Mouse (Mus musculus) adrenal gland (tissue): Measurements from ENCODE around the gene Chst11.
"Not testable (repeated sequence)": the region's sequence is repeated elsewhere in the genome, so short reads cannot be mapped to it uniquely, and the experiment has no call there.

Source experiments
- intact Hi-C: fragments of 180-260 bp; cut with DNase I; formaldehyde crosslinking; loops from one replicate; pipeline ENCODE4 v1.15.1; 2025

Chst11 gene

GRCm38 (mm10) chr10:83106152-83106746 is 121.0 kb downstream of the Chst11 start:
- intact Hi-C loops: no loop called here

DNA sequence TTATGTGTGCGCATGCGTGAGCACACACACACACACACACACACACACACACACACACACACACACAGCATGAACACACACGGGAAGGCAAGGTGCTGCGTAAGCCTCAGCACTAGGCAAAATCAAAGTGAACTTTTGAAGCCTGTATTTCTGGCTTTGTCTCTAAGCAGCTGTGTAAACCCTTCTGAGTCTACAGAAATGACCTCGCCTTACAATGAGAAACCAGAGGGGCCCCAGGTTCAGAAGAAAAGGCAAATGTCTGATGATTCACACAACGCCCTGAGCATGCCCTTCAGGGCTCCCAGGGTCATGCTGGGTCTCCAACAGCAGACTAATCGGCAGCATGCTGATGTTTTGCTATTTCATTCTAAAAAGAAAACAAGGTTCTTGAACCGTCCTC is 122.1 kb downstream of the Chst11 start:
- intact Hi-C loops: no loop called here

DNA sequence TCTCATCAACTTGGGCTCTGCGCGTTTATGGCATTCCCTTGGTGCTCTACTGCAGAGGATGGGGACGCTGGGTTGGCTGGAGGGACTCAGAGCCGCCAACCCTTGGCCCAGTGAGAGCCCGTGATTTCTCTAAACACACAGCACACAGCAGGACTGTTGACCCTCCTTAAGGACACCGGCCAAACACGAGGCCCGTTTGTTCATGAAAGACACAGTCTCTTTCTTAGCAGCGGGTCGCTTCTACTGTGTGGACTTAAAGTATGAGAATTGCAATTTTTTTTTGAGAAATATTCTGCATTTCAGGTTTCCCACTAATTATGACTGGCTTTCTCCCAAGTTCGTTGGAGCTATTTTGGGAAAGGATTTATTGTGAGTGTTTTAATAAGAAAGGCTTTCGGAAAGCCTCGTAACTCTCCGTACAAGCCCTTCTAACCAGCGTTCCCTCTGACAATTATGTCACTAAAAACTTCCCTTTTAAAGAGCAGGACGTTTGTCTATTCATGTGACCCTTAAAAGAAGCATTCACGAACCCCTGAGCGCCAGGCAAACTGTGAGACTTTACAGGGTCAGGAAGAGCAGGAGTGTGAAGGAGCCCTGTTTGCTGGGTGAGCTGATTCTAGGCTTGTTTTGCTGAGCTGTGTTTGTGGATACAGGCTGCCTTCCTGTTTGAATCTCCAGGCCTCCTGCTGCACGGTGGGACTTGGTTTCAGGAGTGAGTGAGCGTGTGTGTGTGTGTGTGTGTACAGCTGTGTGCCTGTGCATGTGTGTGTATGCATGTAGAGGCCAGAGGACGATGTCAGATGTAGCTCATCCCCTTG is 122.8 kb downstream of the Chst11 start:
- intact Hi-C loops: no loop called here

DNA sequence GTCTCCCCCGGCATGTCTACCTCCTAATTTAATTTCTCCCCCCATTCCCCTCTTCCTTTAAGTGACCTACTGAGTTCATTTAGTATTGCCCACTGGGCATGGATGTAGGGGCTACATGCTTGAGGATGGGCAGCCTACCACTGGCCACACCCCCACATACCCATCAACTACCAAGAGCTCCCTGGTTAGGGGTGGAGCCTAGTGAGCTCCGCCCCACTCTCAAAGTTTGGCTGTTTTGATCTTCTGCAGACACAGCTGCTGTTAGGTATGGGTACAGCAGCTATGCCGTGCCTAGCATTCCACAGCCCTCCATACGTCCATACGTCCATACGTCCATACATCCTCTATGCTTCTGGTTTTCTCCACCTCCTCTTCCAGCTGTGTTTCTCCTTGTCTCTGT is 123.6 kb downstream of the Chst11 start:
- intact Hi-C loops: no loop called here

GRCm38 (mm10) chr10:83111046-83111445 is 125.7 kb downstream of the Chst11 start:
- intact Hi-C loops: no loop called here

GRCm38 (mm10) chr10:83112345-83112744 is 127.0 kb downstream of the Chst11 start:
- intact Hi-C loops: no loop called here

- intact Hi-C loops: no loop called here
These were observed 129.3 kb downstream of the Chst11 start for GRCm38 (mm10) chr10:83114564-83114963.

DNA sequence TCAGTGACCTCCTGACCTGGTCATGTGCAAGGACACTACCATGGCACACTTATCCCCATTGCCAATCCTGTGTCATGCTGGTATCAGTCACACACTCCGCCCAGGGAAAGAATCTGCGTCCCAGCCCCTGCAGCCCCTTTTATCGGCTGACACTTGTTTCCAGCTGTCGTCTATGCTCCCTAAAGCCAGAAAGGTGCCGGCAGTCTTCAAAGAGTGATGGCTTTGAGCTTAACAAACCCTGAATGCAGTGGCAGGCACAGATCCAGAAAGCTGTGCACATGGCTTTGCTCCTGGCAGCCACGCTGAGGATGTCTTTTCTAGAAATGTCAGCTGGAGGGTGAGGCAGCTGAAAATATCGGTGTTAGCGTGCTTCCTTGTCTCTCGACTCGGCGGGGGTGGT is 131.6 kb downstream of the Chst11 start:
- intact Hi-C loops: no loop called here

DNA sequence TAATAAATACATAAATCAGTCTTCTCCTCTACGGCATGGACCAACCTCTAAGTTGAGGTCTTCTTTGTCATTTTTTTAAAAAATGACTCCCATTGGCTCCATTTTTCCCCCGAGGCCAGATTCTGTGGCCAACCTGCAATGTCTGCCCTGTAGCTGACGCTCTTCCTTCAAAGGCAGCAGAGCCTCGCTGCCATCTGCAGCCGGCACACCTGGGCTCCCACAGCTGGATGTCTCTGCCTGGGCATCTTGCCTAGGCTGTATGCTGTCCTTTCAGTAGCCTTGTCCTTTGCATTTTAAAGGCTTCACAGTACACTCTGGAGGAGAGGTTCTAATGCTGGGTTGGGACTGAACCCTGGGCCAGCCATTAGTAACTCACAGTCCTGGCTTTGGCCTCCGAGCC is 132.6 kb downstream of the Chst11 start:
- intact Hi-C loops: no loop called here

- intact Hi-C loops: no loop called here
These were observed 133.3 kb downstream of the Chst11 start for GRCm38 (mm10) chr10:83118613-83119012.

GRCm38 (mm10) chr10:83119016-83119415 is 133.7 kb downstream of the Chst11 start:
- intact Hi-C loops: no loop called here

- intact Hi-C loops: not testable (repeated sequence)
These were observed 134.2 kb downstream of the Chst11 start for GRCm38 (mm10) chr10:83119461-83119860.

DNA sequence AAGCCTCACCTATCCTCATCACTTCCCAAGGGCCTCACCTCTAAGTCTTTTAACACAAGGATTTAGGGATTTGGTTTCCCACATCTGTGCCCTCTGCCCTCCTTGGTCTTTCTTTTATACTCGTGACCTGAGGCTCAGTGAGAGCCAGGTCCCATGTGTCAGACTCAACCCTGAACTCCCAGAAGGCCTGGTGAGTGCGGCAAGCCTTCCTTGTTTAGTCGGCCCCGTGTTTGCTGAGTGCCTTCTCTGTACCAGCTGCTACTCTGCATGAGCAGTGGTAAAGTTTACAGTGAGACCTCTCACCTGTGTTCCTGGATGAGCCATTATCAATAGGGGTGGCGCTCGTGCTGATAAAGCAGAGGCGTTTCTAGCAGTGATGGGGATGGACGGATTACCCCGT is 134.6 kb downstream of the Chst11 start:
- intact Hi-C loops: no loop called here

DNA sequence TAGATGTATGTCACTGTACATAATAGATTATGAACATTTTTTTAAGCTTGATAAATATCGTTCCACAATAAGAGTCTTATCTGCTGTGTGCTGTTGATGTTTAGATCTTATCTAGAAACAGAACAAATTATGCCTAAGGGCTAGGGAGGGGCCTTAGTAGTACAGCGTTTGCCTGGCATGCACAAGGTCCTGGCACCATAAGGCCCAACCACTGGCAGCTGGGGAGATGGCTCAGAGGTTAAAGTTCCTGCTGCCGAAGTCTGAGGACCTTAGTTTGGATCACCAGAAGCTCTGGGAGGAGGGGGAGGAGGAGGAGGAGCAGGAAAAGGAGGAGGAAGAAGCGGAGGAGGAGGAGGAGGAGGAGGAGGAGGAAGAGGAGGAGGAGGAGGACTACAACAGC is 135.6 kb downstream of the Chst11 start:
- intact Hi-C loops: no loop called here

- intact Hi-C loops: no loop called here
These were observed 139.3 kb downstream of the Chst11 start for GRCm38 (mm10) chr10:83124560-83124959.

DNA sequence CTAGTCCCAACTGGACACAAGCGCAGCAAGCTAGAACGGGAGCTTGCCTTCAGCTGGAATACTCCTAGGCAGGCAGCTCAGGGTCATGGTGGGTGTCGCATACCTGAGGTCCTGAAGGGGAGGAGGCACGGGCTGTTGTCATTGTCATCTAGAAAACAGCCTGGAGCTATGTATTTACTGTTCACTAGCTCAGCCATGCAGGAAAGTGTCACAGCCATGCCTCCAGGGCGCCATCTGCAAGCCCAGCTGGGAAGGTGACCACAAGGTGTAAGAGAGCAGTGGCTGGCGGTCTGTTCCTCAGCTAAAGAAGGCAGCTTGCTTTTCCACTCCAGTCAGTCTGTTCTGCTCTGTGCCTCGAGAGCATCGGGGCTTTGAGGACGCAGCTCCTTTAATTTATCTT is 141.1 kb downstream of the Chst11 start:
- intact Hi-C loops: no loop called here

- intact Hi-C loops: no loop called here
These were observed 143.1 kb downstream of the Chst11 start for GRCm38 (mm10) chr10:83128435-83128834.

- intact Hi-C loops: no loop called here
These were observed 144.4 kb downstream of the Chst11 start for GRCm38 (mm10) chr10:83129624-83130218.

GRCm38 (mm10) chr10:83130611-83131010 is 145.3 kb downstream of the Chst11 start:
- intact Hi-C loops: no loop called here

- intact Hi-C loops: no loop called here
These were observed 146.6 kb downstream of the Chst11 start for GRCm38 (mm10) chr10:83131884-83132283.

DNA sequence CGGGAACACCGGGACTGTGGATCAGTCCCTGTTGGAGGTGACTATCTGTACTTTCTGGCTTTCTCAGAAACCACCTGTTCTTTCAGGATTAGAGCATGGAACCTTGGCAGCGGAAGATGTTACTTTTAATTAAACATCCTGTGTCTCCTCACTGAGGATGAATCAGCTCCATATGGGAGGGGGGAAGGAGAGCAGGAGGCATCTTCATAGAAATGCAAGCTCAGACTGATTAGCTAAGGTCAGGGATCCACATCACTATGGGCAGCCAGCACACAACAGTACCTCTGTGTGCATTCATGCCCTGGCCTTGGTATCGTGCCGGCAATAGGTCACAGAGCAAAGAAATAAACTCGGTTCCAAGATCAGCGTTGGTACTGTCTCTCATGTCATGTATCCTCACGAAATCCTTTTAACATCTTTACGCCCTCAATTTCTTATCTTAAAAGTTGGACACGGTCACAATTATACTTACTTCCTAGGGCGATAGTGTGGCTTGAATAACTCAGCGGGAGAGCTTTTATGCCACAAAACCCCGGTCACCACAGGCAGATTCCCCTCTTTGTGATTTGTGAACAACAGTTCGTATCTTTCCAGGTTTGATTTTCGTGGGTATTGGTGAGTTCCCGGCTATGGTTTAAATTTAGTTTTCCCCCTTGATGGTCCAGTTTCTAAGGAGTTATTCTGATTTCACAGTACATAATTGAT is 148.7 kb downstream of the Chst11 start:
- intact Hi-C loops: no loop called here

- intact Hi-C loops: no loop called here
These were observed 149.6 kb downstream of the Chst11 start for GRCm38 (mm10) chr10:83134896-83135295.
